Mouse (Mus musculus): Measurements from ENCODE around the gene Ola1. TPM values are rescaled to one million over a fixed set of nuclear protein-coding genes. Genes with fewer than 3 reads are reported as not detected.

Ola1 gene
- polyA plus RNA-seq, 1 experiment, result 79.2 TPM

Other genes with a start within 250 kb of the Ola1 start
- gene Sp3, start 238.5 kb downstream of the Ola1 start, polyA plus RNA-seq (2012; ENCODE audit: insufficient read depth, insufficient read length, missing spikeins), result 42.7 and 45.9 TPM in 2 replicates
- gene Gm11084, start 232.2 kb downstream of the Ola1 start, polyA plus RNA-seq (2012; ENCODE audit: insufficient read depth, insufficient read length, missing spikeins), result not detected in 2 replicates
- gene Sp9, start 53.0 kb upstream of the Ola1 start, polyA plus RNA-seq (2012; ENCODE audit: insufficient read depth, insufficient read length, missing spikeins), result not detected in 2 replicates
- 30.1 and 32.1 TPM in 2 replicates for gene Scrn3, start 93.7 kb upstream of the Ola1 start, polyA plus RNA-seq (2012; ENCODE audit: insufficient read depth, insufficient read length, missing spikeins)
- 9.6 and 13.2 TPM in 2 replicates for gene Cir1, start 93.8 kb upstream of the Ola1 start, polyA plus RNA-seq (2012; ENCODE audit: insufficient read depth, insufficient read length, missing spikeins)
- gene Gpr155, start 167.6 kb upstream of the Ola1 start, polyA plus RNA-seq (2012; ENCODE audit: insufficient read depth, insufficient read length, missing spikeins), result 3.8 and 4.0 TPM in 2 replicates

Data from brown adipose tissue, adult 24 weeks (tissue).